Mouse (Mus musculus) spleen, postnatal 36 days (tissue): ENCODE results near the gene Tlx3.

Source experiments
- DNase-seq, 2 experiments: peaks; one replicate each; pipeline ENCODE4 v3.0.0; 2022; ENCODE audit warnings: low spot score in 2 of 2, mixed read lengths in 1 of 2

The Tlx3 gene

DNA sequence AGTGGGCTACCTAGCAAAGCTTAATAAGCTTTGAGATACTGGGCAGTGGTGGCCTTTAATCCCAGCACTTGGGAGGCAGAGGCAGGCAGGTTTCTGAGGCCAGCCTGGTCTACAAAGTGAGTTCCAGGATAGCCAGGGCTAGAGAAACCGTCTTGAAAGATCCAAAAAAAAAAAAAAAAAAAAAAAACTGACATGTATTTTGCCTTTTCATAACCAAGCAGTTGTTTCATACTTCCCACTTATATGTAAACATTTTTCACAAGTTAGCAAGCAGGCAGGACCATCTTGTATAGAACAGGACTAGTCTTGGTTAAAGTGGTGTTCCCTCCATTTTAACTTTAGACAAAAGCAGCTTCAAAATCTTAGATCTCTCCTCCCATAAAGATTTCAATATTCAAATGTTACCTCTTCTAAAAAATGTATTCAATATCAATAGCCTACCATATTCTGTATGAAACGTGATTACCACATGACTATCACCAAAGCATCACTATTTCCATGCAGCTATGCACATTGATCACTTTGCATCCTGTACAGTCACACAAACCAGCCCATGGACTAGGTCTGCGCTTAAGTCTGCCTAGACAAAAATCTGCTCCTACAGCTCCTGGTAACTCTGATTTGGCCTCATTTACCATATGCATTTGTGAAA is 52.1 kb downstream of the Tlx3 start:
- no peak for DNase-seq
